Mouse (Mus musculus) olfactory bulb, adult 2 months (tissue): ENCODE data around the gene Xrcc6. TPM values are rescaled to one million over a fixed set of nuclear protein-coding genes. Genes with fewer than 3 reads are reported as not detected.

Source experiments
- H3K27ac ChIP-seq: fragments of 200-500 bp; 2 replicates; pipeline ENCODE4 v1.5.1; 2012; ENCODE audit warnings: low read depth, low read length; ENCODE audit not compliant: insufficient read depth
- H3K4me1 ChIP-seq: fragments of 200-500 bp; 2 replicates; pipeline ENCODE4 v1.6.1; 2012; ENCODE audit warnings: low read length; ENCODE audit not compliant: control insufficient read depth, insufficient read depth
- H3K4me3 ChIP-seq: fragments of 200-500 bp; 2 replicates; pipeline ENCODE4 v1.5.1; 2012; ENCODE audit warnings: mild to moderate bottlenecking, low read depth, low read length, moderate library complexity; ENCODE audit not compliant: insufficient read depth
- CTCF ChIP-seq: fragments of 200-500 bp; IDR thresholded peaks from 2 replicates; pipeline ENCODE4 v1.5.1; 2012; ENCODE audit warnings: low read depth, mild to moderate bottlenecking, low read length, moderate library complexity; ENCODE audit not compliant: insufficient read depth
- POLR2A ChIP-seq: fragments of 200-500 bp; IDR thresholded peaks from 2 replicates; pipeline ENCODE4 v1.6.1; 2012; ENCODE audit warnings: mild to moderate bottlenecking, low read depth, low read length, moderate library complexity; ENCODE audit not compliant: insufficient read depth
- WGBS: fragments of 180-500 bp; shearing (Covaris S2); methylation state at CpG from one replicate; pipeline ENCODE4 v1.1.7; 2018; 5-methylcytosine and 5-hydroxymethylcytosine counted together
- polyA plus RNA-seq: library from polyadenylated mRNA; stranded (reverse); fragments of >200 nt; gene quantifications from 2 replicates; pipeline ENCODE4 v1.2.4, GENCODE M21; 2012; ENCODE audit warnings: low replicate concordance; ENCODE audit not compliant: missing spikeins, insufficient read depth, insufficient read length

Xrcc6 gene
- polyA plus RNA-seq, 1 experiment: 1,163 TPM

DNA sequence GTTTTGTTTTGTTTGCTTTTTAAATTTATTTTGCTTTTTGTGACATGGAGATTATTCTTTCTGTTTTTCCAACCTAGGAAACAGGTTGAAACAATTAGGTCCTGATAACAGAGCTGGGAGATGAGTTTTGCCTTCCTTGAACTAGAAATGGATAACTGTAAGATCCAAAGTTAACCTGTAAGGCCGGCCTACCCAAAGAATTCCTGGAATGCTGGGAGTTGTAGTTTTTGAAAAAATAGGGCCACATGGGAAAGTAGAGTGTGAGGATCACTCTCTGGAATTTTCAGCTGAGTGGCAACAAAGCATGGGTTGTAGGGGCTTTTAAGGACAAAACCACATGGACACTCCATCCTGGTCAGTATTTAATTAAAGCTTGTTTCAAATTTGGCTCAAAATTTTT lies 5.5 kb upstream of the Xrcc6 start:
- TF ChIP-seq POLR2A (no peak), CTCF (no peak)
- WGBS: 67% methylated on average over 1 of the region's 1 CpGs

DNA sequence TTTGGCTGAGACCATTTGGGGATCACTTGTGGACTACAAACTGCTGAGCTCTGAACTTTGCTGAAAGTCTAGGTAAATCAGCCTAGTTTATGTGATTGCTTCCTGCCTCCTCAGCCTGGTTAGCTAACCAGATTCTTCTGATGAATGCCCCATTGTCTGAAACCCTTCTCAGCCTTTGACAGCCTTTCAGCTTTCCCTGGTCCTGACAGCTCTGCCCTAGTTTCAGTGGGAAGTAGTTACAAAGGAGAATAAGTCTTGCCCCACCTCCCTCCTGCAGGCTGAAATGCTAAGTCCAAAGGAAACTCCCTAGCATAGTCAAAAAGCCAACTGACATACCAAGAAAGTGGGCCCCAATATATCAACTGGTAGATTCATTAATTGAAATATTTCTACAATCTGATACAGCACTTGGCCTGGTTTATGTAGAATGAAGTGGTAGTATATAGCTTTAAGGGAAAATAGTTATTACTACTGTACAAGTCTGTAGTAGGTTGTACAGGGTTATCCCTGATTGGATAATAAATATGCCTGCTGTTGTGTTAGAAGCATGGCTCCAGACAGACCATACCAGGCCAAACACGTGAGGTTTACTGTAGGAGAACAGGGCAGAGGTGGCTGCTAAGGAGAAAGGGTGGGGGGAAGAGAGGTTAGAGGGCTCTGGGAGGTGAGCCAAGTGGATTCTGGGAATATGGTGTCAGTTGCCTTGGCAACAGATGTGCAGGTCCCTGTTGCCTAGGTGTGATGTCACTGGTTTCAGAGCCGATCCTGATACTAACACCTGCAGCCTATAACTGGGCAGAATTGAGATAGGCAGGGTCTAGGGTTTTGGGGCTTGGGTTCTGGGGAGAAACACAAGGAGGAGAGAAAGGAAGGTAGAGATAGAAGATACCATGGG lies 2.1 kb upstream of the Xrcc6 start:
- WGBS: 54% methylated on average over 2 of the region's 2 CpGs
- no peak overlapping the region for H3K27ac ChIP-seq
- peaks cover 5% of the 10 kb centered on the region for H3K4me1 ChIP-seq
- H3K4me3 ChIP-seq: no peak overlapping the region
- no peak for TF ChIP-seq POLR2A

More for the DNA sequence above, 5.5 kb upstream of the Xrcc6 start:
- Histone ChIP-seq H3K4me3 (no peak overlapping the region), H3K4me1 (no peaks in the 10 kb centered on the region), H3K27ac (no peak overlapping the region)

DNA sequence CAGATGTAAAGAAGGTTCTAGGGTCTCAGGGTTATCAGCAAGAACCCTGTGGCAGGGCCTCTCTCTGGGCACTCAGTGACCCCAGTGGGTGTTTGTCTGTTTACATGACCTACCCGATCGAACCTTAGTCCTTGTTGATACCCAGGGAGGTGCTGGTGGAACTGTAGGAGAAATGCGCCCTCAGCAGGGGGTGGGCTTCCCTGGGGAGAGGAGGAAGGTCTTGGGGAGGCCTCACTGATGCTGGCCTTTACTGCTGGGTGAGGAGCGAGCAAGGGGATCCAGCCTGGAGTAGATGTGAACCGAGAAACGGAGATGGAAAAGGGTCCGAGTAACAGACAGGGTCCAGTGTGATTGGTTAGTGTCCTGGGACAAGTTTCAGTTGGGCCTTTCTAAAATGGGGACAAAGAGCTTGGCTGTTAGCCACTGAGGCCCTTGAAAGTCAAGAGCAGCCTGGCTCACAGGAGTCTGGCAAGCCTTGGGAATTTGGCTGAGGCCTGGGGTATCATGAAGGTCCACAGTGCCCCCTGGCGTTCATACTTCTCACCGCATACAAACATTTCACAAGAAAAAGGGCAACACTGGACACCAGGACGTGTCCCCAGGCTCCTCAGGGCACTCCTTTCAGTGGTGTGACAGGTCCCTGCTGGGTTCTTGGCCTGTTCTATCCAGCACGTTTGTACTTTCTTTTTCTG lies 1.9 kb downstream of the Xrcc6 start:
- H3K4me3 ChIP-seq: no peak overlapping the region
- H3K4me1 ChIP-seq: peaks cover 16% of the 10 kb centered on the region
- H3K27ac ChIP-seq: peak overlapping the region; percentile 56
- WGBS: 24% methylated on average over 11 of the region's 11 CpGs
- TF ChIP-seq CTCF (peak; percentile 75), POLR2A (no peak)

DNA sequence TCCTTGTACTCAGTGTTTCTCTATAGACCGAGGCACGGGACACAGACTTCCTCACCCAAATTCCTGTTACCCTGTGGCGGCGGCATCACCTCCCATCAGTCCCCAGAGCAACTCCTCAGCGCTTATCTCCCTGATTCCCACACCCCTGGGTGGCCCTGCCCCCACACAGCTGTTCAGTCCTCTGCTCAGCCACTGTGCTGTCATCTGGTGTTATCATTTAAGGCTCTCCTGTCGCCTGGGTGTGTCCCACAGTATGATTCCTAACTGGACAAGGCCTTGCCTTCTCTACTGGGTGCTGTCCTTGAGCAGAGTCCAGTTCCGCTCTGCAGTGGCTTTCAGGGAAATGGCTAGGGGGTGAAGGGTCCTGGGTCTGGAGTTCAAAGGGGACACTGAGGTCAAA lies 2.9 kb downstream of the Xrcc6 start:
- H3K4me3 ChIP-seq: no peak overlapping the region
- peaks cover 18% of the 10 kb centered on the region for H3K4me1 ChIP-seq
- 56% methylated on average over 7 of the region's 7 CpGs for WGBS
- H3K27ac ChIP-seq: no peak overlapping the region
- TF ChIP-seq POLR2A (no peak), CTCF (no peak)

DNA sequence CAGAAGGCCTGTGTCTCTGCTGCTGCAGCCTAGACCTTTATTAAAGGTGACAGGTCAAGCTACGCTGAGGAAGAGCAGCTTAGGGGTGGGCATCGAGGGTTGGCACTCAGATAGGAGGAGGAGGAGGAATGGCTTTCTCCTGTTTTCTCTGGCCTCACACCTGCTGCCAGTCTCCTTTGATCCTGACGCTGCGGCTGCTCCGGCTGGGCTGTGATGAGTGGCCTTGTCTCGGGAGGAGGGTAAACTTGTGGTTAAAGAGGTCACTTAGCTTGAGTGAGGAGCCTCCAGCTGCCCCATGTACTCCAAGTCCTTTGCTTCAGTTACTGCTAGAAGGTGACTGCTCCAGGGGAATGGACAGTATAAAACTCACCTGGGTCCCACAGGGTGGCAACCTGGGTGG lies 6.4 kb downstream of the Xrcc6 start:
- H3K4me1 ChIP-seq: peaks cover 18% of the 10 kb centered on the region
- H3K4me3 ChIP-seq: no peak overlapping the region
- WGBS: 60% methylated on average over 6 of the region's 6 CpGs
- H3K27ac ChIP-seq: no peak overlapping the region
- TF ChIP-seq CTCF: no peak
- no peak for TF ChIP-seq POLR2A

DNA sequence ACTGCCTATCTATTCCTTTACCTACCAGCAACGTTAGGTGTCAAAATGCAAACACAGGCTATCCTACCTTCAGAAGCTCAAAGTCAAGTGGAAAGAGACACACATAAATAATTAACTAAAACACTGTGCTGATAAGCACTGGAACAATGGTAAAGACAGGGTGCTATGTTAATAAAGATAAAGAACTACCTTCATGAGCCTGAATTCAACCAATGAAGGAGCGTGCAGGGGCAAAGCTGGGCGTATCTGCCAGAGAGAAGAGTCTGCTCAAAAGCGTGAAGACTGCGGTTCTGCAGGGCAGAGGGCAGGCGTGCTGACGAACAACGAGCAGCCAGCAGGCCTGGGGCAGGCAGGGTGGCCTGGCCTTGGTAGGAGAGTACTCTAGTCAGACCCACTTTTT lies 16.6 kb downstream of the Xrcc6 start:
- WGBS: 95% methylated on average over 8 of the region's 8 CpGs
- H3K27ac ChIP-seq: no peak overlapping the region
- TF ChIP-seq POLR2A (no peak), CTCF (no peak)
- H3K4me1 ChIP-seq: peaks cover 3% of the 10 kb centered on the region
- H3K4me3 ChIP-seq: no peak overlapping the region

DNA sequence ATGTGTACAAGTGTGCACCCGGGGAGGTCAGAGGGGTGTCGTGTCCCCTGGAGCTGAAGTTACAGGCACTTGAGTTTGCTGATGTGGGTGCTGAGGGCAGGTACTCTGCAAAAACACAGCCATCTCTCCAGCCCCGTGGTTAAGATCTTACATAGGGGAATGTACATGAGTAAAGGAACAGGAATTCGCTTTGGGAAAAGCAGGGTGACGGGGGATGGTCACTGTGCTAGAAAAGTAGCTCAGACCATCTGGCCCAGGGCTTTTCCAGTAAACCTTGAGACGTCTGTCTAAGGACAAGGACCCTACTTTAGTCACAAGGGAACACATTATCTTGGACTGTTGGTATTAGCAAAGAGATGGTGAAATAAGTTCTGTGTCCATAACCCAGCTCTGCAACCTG lies 24.3 kb downstream of the Xrcc6 start:
- WGBS: 84% methylated on average over 6 of the region's 6 CpGs

DNA sequence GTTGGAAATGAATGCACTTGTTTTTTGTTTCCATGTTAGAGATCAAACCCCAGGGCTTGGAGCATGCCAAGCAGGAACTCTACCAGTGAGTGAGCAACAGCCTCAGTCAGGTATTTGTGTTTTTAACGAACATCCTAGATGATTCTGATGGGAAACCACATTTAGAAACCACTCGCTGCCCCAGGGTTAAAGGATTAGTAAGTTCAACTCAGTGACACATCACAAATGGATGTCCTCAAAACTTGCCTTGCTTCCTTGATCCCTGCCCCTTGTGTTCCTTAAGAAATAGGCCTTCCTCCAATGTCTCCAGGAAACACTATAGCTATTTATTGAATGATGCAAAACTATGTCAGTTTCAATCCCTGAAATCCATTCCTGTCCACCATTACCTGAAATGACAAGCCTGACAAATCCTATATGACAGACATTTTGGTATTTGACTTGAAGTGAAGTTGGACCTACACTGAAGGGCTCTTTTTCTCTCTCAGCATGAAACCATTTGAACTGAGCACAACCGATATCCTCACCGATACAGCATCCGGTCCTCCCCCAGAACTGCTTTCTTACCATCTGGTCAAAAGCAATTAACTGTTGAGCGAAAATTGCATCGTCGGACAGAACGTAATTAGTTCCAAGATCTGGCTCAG lies 27.2 kb downstream of the Xrcc6 start:
- Histone ChIP-seq H3K4me1 (peaks cover 12% of the 10 kb centered on the region), H3K4me3 (peak overlapping the region; percentile 90), H3K27ac (peak overlapping the region; percentile 82)
- WGBS: 9% methylated on average over 9 of the region's 9 CpGs
- TF ChIP-seq POLR2A (no peak), CTCF (no peak)

More for the DNA sequence above, 24.3 kb downstream of the Xrcc6 start:
- no peak overlapping the region for H3K4me3 ChIP-seq
- H3K27ac ChIP-seq: no peak overlapping the region
- peaks cover 16% of the 10 kb centered on the region for H3K4me1 ChIP-seq
- TF ChIP-seq POLR2A (no peak), CTCF (no peak)

DNA sequence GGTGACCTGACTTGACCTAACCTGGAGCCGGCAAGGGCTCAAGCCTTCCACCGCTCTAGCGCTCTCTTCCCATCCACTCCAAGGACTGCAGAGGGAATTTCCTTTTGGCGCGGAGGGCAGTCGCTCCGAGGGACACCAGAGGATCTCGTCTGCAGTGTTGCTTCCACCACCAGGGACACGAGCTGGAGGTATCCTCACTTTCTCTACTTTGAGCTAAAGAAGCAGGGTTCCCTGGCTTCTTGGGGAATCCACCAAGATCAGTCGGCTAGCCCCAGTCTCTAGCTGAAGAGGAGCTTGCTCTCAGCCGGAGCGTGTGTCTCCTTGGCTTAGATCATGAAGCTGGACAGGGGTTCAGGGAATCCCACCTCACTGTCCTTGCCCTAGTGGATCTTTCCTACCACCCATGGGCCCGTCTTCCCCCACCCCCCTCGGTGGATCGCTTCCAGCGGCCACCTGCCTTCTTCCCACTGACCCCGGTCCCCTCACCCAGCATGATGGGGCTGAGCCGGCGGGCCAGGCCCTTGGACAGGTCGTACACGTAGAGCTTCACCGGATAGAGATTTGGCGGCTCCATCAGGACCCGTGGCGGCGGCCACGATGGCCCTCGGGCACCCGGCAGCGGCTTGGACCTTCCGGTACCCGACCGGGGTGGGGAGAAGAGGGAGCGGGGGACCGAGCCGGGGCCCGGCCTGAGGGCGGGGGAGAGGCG lies 27.9 kb downstream of the Xrcc6 start:
- Histone ChIP-seq H3K4me3 (peak overlapping the region; percentile 90), H3K27ac (peak overlapping the region; percentile 82), H3K4me1 (peaks cover 8% of the 10 kb centered on the region)
- TF ChIP-seq POLR2A (no peak), CTCF (no peak)
- WGBS: under 1% methylated on average over 39 of the region's 39 CpGs
